Mouse (Mus musculus) spleen, adult 18-20 months (tissue): ENCODE measurements at regions not wholly inside any gene's neighbourhood (a gene's known extent, or its start where the extent isn't known, plus 50 kb on each side); places are given as distances from the start of the nearest gene placed in this dataset.
A peak's percentile ranks its signal among the peaks of the same experiment; 100 is the strongest.

Source experiments
- DNase-seq, 2 experiments: peaks; one replicate each; pipeline ENCODE4 v3.0.0; 2022; ENCODE audit warnings: mixed read lengths in 2 of 2

GRCm38 (mm10) chr17:83097998-83098397 lies 117.1 kb upstream of the Pkdcc start:
- no peak for DNase-seq

- DNase-seq = no peak
Measured at GRCm38 (mm10) chr17:83098679-83099413, 116.2 kb upstream of the Pkdcc start.

GRCm38 (mm10) chr17:83101035-83101434 lies 114.1 kb upstream of the Pkdcc start:
- DNase-seq = no peak

- no peak for DNase-seq
Measured at GRCm38 (mm10) chr17:83101756-83102155, 113.3 kb upstream of the Pkdcc start.

- DNase-seq = no peak
Measured at GRCm38 (mm10) chr17:83102675-83103412, 112.2 kb upstream of the Pkdcc start.

- DNase-seq = no peak
Measured at GRCm38 (mm10) chr17:83108151-83108550, 106.9 kb upstream of the Pkdcc start.

- DNase-seq = no peak
Measured at GRCm38 (mm10) chr17:83109792-83110440, 105.2 kb upstream of the Pkdcc start.

- DNase-seq = no peak
Measured at GRCm38 (mm10) chr17:83110556-83110955, 104.5 kb upstream of the Pkdcc start.

GRCm38 (mm10) chr17:83115146-83115545 lies 99.9 kb upstream of the Pkdcc start:
- DNase-seq = no peak

GRCm38 (mm10) chr17:83115832-83116480 lies 99.1 kb upstream of the Pkdcc start:
- no peak for DNase-seq

- DNase-seq = no peak
Measured at GRCm38 (mm10) chr17:83120665-83121232, 94.3 kb upstream of the Pkdcc start.

- DNase-seq = peak in 1 of 2 experiments; percentile 3
Measured at GRCm38 (mm10) chr17:83122525-83123280, 92.4 kb upstream of the Pkdcc start.

GRCm38 (mm10) chr17:83125057-83125456 lies 90.0 kb upstream of the Pkdcc start:
- DNase-seq = no peak

GRCm38 (mm10) chr17:83127842-83128241 lies 87.2 kb upstream of the Pkdcc start:
- no peak for DNase-seq

GRCm38 (mm10) chr17:83128843-83129544 lies 86.1 kb upstream of the Pkdcc start:
- no peak for DNase-seq

- no peak for DNase-seq
Measured at GRCm38 (mm10) chr17:83129658-83130057, 85.4 kb upstream of the Pkdcc start.

- DNase-seq = no peak
Measured at GRCm38 (mm10) chr17:83133201-83133600, 81.9 kb upstream of the Pkdcc start.

GRCm38 (mm10) chr17:83135441-83136120 lies 79.5 kb upstream of the Pkdcc start:
- no peak for DNase-seq

GRCm38 (mm10) chr17:83136267-83136666 lies 78.8 kb upstream of the Pkdcc start:
- no peak for DNase-seq

GRCm38 (mm10) chr17:83137720-83138119 lies 77.4 kb upstream of the Pkdcc start:
- no peak for DNase-seq
